ENCODE assay signal across 10 mouse cellular contexts in genomic region chr11:5848741-5849140, GRCm38 (mm10). TPM values are rescaled to one million over a fixed set of nuclear protein-coding genes. Genes with fewer than 3 reads are reported as not detected.
DNase-seq lines count a peak whose midpoint lies in the region; ATAC-seq and TF ChIP-seq lines count a peak whose summit lies in the region.
"Had no signal": no experiment of that assay in that cellular context is flagged by ENCODE, and none has a peak within 500 bp of the region (broad histone marks: within the 10 kb centered on the region; RNA-seq: fewer than 3 reads in every experiment).

No protein-coding gene starts in this region.

- H3K4me2 ChIP-seq in midbrain, embryonic 12.5 days (replicated peaks), result no peak overlapping the region

- H3K9me3 ChIP-seq in midbrain, embryonic 12.5 days, result no peaks in the 10 kb centered on the region
- 0 out of 2 replicates have a peak, but pooled peaks cover 3% of the 10 kb centered on the region for H3K9me3 ChIP-seq in midbrain, embryonic 10.5 days (replicated peaks)

- no peak overlapping the region for H3K27ac ChIP-seq in midbrain, embryonic 12.5 days (replicated peaks)
- H3K27ac ChIP-seq in midbrain, embryonic 10.5 days (replicated peaks), result no peak overlapping the region
- H3K27ac ChIP-seq in layer of hippocampus, adult 2 months, result peak overlapping the region; percentile 15; the same call in 1 of the 2 replicates

- peak; percentile 30; the same call in 1 of the 2 replicates for ATAC-seq in midbrain, embryonic 12.5 days (ENCODE audit: low FRiP score, low read depth)

- no peak overlapping the region for H3K4me3 ChIP-seq in midbrain, embryonic 12.5 days
- no peak overlapping the region for H3K4me3 ChIP-seq in midbrain, embryonic 10.5 days
- no peak overlapping the region for H3K4me3 ChIP-seq in layer of hippocampus, adult 2 months
- H3K4me3 ChIP-seq: megakaryocyte, embryonic 14.5 days had no signal

- no peak overlapping the region for H3K9ac ChIP-seq in midbrain, embryonic 12.5 days (replicated peaks)

- no peak for DNase-seq in midbrain, embryonic 10.5 days (ENCODE audit: low spot score)
- peak; percentile 32 to 40 for DNase-seq in frontal cortex, postnatal 14 days (ENCODE audit: low spot score in 2 of 2)
- DNase-seq in layer of hippocampus, adult 2 months (ENCODE audit: low spot score in 2 of 2), result peak; percentile 69 to 78
- DNase-seq in right cerebral cortex, postnatal 25 days, result peak; percentile 27
- DNase-seq in cerebellum, adult 18-20 months, result no peak
- no peak for DNase-seq in thymus, postnatal 10 days (ENCODE audit: low spot score in 2 of 2)
- no peak for DNase-seq in embryo, embryonic 9.5 days (ENCODE audit: extremely low spot score)

- no peaks in the 10 kb centered on the region for H3K27me3 ChIP-seq in midbrain, embryonic 12.5 days
- H3K27me3 ChIP-seq in midbrain, embryonic 10.5 days (ENCODE audit: low read depth, poor library complexity, severe bottlenecking), result no peaks in the 10 kb centered on the region

- TF ChIP-seq CTCF in layer of hippocampus, adult 2 months (conservative IDR thresholded peaks at IDR 0.05), result no peak

- no peaks in the 10 kb centered on the region; the same call in 1 of the 2 replicates for H3K4me1 ChIP-seq in midbrain, embryonic 12.5 days
- no peaks in the 10 kb centered on the region for H3K4me1 ChIP-seq in midbrain, embryonic 10.5 days

- H3K36me3 ChIP-seq in midbrain, embryonic 12.5 days, result no peaks in the 10 kb centered on the region
- no peaks in the 10 kb centered on the region for H3K36me3 ChIP-seq in midbrain, embryonic 10.5 days

- 54% methylated on average over 6 of the region's 6 CpGs for WGBS in midbrain, embryonic 12.5 days
- 70% methylated on average over 6 of the region's 6 CpGs for WGBS in midbrain, embryonic 10.5 days

RNA-seq across cellular contexts. Expression of gene Polm, which starts 10.9 kb away (rescaled TPM):
- 9.1 and 9.3 TPM in 2 replicates for polyA plus RNA-seq in midbrain, embryonic 12.5 days (2016; fragmentation: Nextera tagmentation; extraction: Ambion mirVana)
- 9.8 and 10.8 TPM in 2 replicates for polyA plus RNA-seq in midbrain, embryonic 10.5 days (2016; fragmentation: Nextera tagmentation; extraction: Ambion mirVana)
- 10 to 100 TPM; 14.1 to 15.5 TPM for total RNA-seq in layer of hippocampus, adult 2 months (2021)

RNA-seq across cellular contexts. Expression of gene Aebp1, which starts 13.0 kb away (rescaled TPM):
- polyA plus RNA-seq in midbrain, embryonic 12.5 days (2016; fragmentation: Nextera tagmentation; extraction: Ambion mirVana), result 33.1 and 51.5 TPM in 2 replicates
- polyA plus RNA-seq in midbrain, embryonic 10.5 days (2016; fragmentation: Nextera tagmentation; extraction: Ambion mirVana), result 8.1 and 13.5 TPM in 2 replicates
- 1 to 10 TPM; 6.2 to 9.1 TPM for total RNA-seq in layer of hippocampus, adult 2 months (2021)

RNA-seq across cellular contexts. Expression of gene Pold2, which starts 29.4 kb away (rescaled TPM):
- polyA plus RNA-seq in midbrain, embryonic 12.5 days (2016; fragmentation: Nextera tagmentation; extraction: Ambion mirVana), result 90.8 and 91.9 TPM in 2 replicates
- polyA plus RNA-seq in midbrain, embryonic 10.5 days (2016; fragmentation: Nextera tagmentation; extraction: Ambion mirVana), result 148 and 160 TPM in 2 replicates
- 10 to 100 TPM; 19.8 to 23.2 TPM for total RNA-seq in layer of hippocampus, adult 2 months (2021)

RNA-seq across cellular contexts. Expression of gene Pgam2, which starts 45.2 kb away (rescaled TPM):
- 3.2 and 5.5 TPM in 2 replicates for polyA plus RNA-seq in midbrain, embryonic 12.5 days (2016; fragmentation: Nextera tagmentation; extraction: Ambion mirVana)
- 2.5 and 5.5 TPM in 2 replicates for polyA plus RNA-seq in midbrain, embryonic 10.5 days (2016; fragmentation: Nextera tagmentation; extraction: Ambion mirVana)
- total RNA-seq in layer of hippocampus, adult 2 months (2021), result 10 to 100 TPM; 14.7 to 16.2 TPM
- total RNA-seq: hematopoietic stem cell, adult 5-6 weeks had no signal

RNA-seq across cellular contexts. Expression of gene Myl7, which starts 49.8 kb away (rescaled TPM):
- 1.2 and 1.4 TPM in 2 replicates for polyA plus RNA-seq in midbrain, embryonic 12.5 days (2016; fragmentation: Nextera tagmentation; extraction: Ambion mirVana)
- 2.5 and 3.7 TPM in 2 replicates for polyA plus RNA-seq in midbrain, embryonic 10.5 days (2016; fragmentation: Nextera tagmentation; extraction: Ambion mirVana)
- total RNA-seq in layer of hippocampus, adult 2 months (2021), result not detected
- total RNA-seq: hematopoietic stem cell, adult 5-6 weeks had no signal

Comparison
In these comparisons a context has a peak if more than half of its experiments do, and no peak if none do; other contexts are left out.
1. DNase-seq: peak in frontal cortex, postnatal 14 days (2 of 2), layer of hippocampus, adult 2 months (2 of 2) and right cerebral cortex, postnatal 25 days (single experiment); none in midbrain, embryonic 10.5 days (single experiment), cerebellum, adult 18-20 months (0 of 2), thymus, postnatal 10 days (0 of 2) and embryo, embryonic 9.5 days (single experiment).